Mouse (Mus musculus) Patski (cell line): ENCODE measurements around the gene Gm21958. TPM values are rescaled to one million over a fixed set of nuclear protein-coding genes. Genes with fewer than 3 reads are reported as not detected.

Source experiments
- ATAC-seq: fragments of 100-300 bp; one replicate; pipeline ENCODE4 v1.8.0; 2021
- CTCF ChIA-PET: fragments of 350-600 bp; sonication (Branson Sonifier 250); formaldehyde crosslinking; loops from one replicate; lab custom pipeline; 2022; ENCODE audit warnings: inconsistent platforms; lab: Charles Lee
- POLR2A ChIA-PET: fragments of 350-600 bp; sonication (Branson Sonifier 250); formaldehyde crosslinking; loops from one replicate; lab custom pipeline; 2022; ENCODE audit warnings: antibody characterized with exemption, inconsistent platforms; lab: Charles Lee
- DNase-seq: peaks from one replicate; pipeline ENCODE4 v3.0.0-alpha.2; 2011; ENCODE audit warnings: low read depth, low spot score
- H3K27me3 ChIP-seq: fragments of 371-371 bp; one replicate; pipeline ENCODE4 v1.5.1; 2021
- CTCF ChIP-seq: fragments of 100-300 bp; IDR thresholded peaks from one replicate; pipeline ENCODE4 v1.5.1; 2021
- in situ Hi-C: fragments of 300-500 bp; cut with MboI; formaldehyde crosslinking; loops from 3 replicates; pipeline ENCODE4 v1.11.1; 2018; ENCODE audit warnings: low pct_unique_long_range_greater_than_20kb, mixed read lengths
- polyA plus RNA-seq: library from polyadenylated mRNA; unstranded; gene quantifications from one replicate; pipeline ENCODE4 v1.2.3, GENCODE M21; 2021

The Gm21958 gene
- polyA plus RNA-seq, 1 experiment from 2014 or later = 0.56 TPM

DNA sequence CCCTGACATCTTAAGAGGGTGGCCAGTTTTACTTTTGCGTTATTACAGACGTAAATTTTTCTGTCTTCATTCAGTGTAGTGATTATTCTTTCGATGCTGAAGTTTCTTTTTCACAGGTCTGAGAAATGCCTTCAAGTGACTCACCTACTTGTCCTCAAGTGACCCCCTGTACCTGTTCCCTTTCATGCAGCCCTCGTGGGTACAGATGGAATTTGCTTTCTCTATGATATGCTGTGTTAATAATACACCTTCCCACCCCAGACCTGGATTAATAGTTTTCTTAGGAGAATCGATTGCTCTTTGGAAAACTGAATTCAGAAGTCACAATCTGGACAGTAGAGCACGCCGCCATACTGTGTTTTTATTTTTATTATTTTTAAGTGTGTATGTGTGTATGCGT, 23.2 kb upstream of the Gm21958 start:
- DNase-seq (no peak), ATAC-seq (no peak)
- ChIA-PET CTCF (no interaction called here), POLR2A (no interaction called here)
- TF ChIP-seq CTCF = no peak
- in situ Hi-C loops = loop anchor here (5.0 kb wide), 1 partner anchor 65 kb away; no protein-coding TSS in a partner anchor
- no peaks in the 10 kb centered on the region for H3K27me3 ChIP-seq

DNA sequence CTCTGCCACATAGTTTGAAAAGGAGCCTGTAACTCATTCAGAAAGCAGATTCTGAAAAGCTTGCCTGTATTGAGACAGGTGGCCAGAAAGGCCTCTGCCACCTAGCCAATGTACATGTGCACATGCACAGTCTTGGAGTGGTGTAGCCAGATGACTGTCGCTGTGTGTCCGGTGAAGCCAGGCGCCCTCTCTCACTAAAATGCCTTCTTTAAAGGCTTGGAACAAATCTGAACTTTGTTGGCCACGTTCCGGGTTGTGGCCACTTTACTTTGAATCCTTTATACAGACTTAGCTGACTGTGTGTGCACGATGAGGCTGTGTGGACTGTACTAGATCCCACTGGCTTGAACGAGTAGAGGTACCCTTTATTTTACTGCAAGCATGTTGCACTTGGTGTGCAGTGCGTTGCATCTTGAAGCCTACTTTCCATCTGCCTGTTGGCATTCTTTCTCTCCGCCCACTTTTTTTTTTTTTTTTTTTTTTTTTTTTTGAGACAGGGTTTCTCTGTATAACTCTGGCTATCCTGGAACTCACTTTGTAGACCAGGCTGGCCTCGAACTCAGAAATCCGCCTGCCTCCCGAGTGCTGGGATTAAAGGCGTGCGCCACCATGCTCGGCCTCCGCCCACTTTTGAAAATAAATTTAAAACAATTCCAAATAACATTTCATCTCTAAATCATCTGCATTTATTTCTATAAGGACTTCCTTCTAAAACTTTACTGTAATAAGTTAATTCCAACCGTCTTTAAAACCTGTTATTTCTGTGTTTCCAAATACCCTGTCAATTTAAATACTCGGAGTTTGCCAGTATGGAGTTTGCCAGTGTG, 22.2 kb upstream of the Gm21958 start:
- ChIA-PET CTCF (interaction anchor here (0.9 to 2.2 kb wide), 10 partner anchors 10 to 71 kb away, joined by 3 to 13 read pairs (median 6); partner anchors contain the start of gene Rfxap), POLR2A (interaction anchor here (0.6 to 1.8 kb wide), 3 partner anchors 10 to 43 kb away, joined by 3 to 4 read pairs (median 3); partner anchors contain the start of gene Supt20)
- in situ Hi-C loops = loop anchor here (5.0 kb wide), 1 partner anchor 66 kb away; no protein-coding TSS in a partner anchor
- no peak for ATAC-seq
- DNase-seq = no peak
- no peaks in the 10 kb centered on the region for H3K27me3 ChIP-seq
- no peak for TF ChIP-seq CTCF

DNA sequence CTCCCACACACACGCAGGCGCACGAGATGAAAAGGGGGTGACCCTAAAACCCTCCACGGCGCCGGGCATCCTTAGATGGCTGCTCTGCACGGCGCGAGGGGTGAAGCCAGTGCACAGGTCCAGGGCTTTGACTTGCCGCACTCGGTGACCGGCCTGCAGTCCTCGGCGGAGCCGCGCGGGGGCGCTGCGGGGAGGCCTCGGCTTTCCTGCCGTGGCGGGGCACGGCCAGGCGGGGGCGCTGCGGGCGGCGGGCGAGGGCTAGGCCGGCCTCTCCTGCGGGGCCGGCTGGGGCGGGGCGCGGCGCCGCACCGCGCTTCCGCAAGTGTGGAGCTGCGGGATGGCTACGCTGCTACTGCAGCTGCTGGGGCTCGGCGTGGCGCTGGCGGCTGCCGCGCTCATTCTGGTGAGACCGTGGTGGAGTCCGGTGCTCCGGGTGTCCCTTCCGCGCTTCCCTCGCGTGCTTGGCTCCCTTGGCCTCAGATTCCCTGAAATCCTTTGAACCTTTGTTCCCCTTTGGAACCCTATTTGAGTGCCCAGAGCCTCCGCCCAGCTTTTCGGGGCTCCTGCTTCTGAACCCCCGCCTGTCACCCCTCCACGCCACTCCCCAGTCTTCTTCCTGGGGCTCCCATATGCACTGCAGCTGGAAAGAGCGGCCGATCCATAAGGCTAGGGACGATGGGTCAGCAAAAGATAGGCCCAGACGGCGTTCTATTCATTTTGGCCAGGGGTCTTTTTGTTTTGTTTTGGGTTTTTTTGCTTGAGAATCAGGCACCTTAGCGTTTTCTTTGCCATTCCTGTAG, 21.3 kb upstream of the Gm21958 start, which contains the start of the genes Exosc8 and Alg5:
TSS of gene Exosc8 (minus strand) at position 147 of the 800 bp plus-strand sequence.
TSS of gene Alg5 (plus strand) at position 293 of the 800 bp plus-strand sequence.
- POLR2A ChIA-PET = interaction anchor here (0.6 to 1.8 kb wide), 4 partner anchors 8 to 43 kb away, joined by 3 to 4 read pairs (median 3); partner anchors contain the start of gene Supt20
- CTCF ChIA-PET = interaction anchor here (0.6 to 2.2 kb wide), 19 partner anchors 10 to 619 kb away, joined by 3 to 13 read pairs (median 4); partner anchors contain the start of gene Rfxap
- no peaks in the 10 kb centered on the region for H3K27me3 ChIP-seq
- ATAC-seq (peak; percentile 89), DNase-seq (no peak)
- in situ Hi-C loops = loop anchor here (5.0 kb wide), 1 partner anchor 67 kb away; no protein-coding TSS in a partner anchor
- no peak for TF ChIP-seq CTCF

DNA sequence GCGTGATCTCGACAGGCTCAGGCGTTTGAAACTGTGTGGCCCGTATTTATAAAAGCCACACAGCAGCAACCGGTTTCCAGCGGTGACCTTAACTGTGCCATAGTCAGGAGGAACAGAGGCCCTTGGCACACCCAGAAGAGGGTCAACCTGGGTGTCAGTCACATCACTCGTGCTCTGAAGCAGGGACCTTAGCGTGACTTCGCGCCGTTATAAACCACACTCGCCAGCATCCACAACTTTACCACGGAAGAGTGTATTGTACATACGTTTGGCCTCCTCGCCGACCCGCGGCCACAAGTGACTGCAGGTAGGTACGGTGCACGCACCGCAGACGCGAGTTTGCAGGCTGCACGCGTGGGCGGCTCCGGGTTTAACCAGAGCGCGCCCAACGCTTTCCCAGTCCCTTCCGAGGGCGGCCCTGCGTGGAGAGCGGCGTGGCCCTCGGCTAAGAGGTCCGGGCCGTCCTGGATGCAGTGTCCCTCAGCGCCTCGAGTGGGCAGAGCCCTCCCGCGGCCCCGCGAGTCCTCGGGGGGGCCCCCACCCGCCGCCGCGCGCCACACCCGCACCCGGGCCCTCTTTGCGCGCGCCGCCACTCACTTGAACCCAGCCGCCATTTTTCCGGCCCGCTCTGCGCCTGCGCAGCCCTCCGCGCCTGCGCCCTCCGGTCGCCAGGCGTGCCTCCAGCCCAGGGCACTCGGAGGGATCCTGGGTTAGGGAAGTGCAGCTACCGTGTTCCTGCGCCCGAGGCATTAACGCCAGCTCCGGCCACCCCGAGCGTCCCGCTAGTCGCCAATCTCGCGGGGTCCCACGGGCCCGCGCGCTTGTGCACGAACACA, 20.5 kb upstream of the Gm21958 start:
- ChIA-PET CTCF (interaction anchor here (0.6 to 2.2 kb wide), 10 partner anchors 9 to 72 kb away, joined by 3 to 13 read pairs (median 4); partner anchors contain the start of gene Rfxap), POLR2A (interaction anchor here (1.0 to 1.8 kb wide), 2 partner anchors 8 to 11 kb away, joined by 3 to 4 read pairs; no protein-coding TSS in a partner anchor)
- peak; percentile 78 for ATAC-seq

DNA sequence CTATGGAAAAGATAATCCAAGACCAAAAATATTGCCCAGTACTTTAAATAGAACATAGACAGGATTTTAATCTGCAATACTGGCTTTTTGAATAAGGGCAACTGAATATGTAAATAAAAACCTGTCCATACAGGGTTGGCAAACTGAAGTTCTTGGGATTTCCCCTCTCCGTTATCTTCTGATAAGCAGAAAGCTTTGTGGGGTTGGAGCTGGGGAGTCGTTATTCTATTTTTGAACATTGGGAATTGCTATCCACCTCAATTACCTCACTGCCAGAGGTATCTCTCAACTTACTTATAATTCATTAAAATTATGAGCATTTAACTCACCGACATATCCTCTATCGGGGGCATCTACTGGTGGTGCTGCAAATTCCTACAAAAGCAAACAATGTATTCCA, 18.2 kb upstream of the Gm21958 start:
- H3K27me3 ChIP-seq = no peaks in the 10 kb centered on the region
- no peak for DNase-seq
- in situ Hi-C loops = no loop called here
- ChIA-PET CTCF (interaction anchor here (1.5 to 1.6 kb wide), 4 partner anchors 10 to 71 kb away, joined by 3 to 8 read pairs (median 5); no protein-coding TSS in a partner anchor), POLR2A (interaction anchor here (1.5 kb wide), 1 partner anchor 12 kb away, joined by 3 read pairs; no protein-coding TSS in a partner anchor)
- no peak for ATAC-seq
- no peak for TF ChIP-seq CTCF

More for the DNA sequence above, 20.5 kb upstream of the Gm21958 start:
- TF ChIP-seq CTCF = no peak
- no peaks in the 10 kb centered on the region for H3K27me3 ChIP-seq
- DNase-seq = peak; percentile 67
- in situ Hi-C loops = loop anchor here (5.0 kb wide), 1 partner anchor 68 kb away; no protein-coding TSS in a partner anchor

DNA sequence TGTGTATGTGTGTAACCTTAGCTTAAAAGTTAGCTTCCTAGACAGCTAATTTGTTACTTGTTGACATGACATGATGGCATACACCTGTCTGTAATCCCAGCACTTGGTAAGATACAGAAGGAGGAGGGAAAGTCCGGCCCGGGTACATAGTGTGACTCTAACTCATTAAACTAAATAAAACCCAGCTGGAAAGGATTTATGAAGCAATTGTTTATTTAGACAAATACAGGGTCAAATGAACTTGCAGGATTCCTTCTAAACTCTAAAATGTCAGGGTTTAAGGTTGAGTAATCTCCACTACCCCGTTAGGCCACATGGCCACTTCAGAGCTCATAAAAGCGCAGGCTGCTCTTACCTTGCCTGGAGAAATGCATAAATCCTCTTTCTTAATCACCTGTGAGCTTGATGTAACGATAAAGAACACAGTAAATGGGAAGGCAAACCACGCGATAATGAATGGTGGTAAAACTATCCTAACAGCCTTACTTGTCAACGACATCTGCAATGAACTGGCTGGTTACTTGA, 17.5 kb upstream of the Gm21958 start:
- ChIA-PET CTCF (interaction anchor here (1.1 to 3.5 kb wide), 6 partner anchors 9 to 373 kb away, joined by 3 to 17 read pairs (median 5); no protein-coding TSS in a partner anchor), POLR2A (interaction anchor here (1.3 to 1.5 kb wide), 2 partner anchors 11 to 39 kb away, joined by 3 to 4 read pairs; partner anchors contain the start of gene Supt20)
- in situ Hi-C loops = no loop called here
- no peaks in the 10 kb centered on the region for H3K27me3 ChIP-seq
- ATAC-seq (no peak), DNase-seq (no peak)
- no peak for TF ChIP-seq CTCF

DNA sequence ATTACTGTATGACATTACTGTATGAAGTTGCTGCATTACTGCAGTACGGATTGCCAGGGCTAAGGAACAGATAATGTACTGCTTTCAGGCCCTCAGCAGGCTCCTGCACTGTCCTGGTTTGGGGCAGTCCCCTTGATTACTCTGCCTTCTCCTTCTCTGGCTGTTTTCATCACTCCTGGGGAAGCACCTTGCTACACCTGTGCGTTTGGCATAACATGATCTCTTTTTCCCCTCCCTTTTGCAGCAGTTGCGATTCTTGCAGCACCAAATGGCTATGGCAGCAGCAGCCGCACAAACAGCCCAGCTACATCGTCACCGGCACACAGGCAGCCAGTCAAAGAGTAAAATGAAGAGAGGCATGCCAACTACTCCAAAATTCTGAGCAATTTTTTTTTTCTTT, 13.9 kb upstream of the Gm21958 start:
- ATAC-seq = no peak
- no peaks in the 10 kb centered on the region for H3K27me3 ChIP-seq
- CTCF ChIA-PET = no interaction called here
- no peak for TF ChIP-seq CTCF
- in situ Hi-C loops = no loop called here
- POLR2A ChIA-PET = no interaction called here
- DNase-seq = no peak

DNA sequence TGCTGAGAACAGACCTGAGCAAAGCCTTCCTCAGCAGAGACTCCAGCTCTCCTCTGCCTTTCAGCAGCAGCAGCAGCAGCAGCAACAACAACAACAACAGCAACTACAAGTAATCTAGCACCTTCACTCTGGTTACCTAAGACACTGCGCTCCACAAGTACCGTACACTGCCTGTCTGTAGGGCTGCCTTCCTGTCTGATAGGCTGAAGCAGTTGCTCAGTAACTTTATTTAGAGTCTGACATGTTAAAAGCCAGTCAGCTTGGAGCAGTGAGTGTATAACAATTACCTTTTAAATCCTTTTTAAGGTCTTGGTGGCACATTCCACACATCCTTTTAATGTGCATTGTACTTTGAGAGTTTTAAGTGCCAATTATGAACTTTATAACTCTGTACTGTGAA, 13.4 kb upstream of the Gm21958 start:
- in situ Hi-C loops = no loop called here
- no peak for DNase-seq
- TF ChIP-seq CTCF = no peak
- CTCF ChIA-PET = no interaction called here
- H3K27me3 ChIP-seq = no peaks in the 10 kb centered on the region
- ATAC-seq = no peak
- POLR2A ChIA-PET = interaction anchor here (1.2 kb wide), 1 partner anchor 8 kb away, joined by 3 read pairs; the partner anchor contains the start of genes Alg5 and Exosc8

DNA sequence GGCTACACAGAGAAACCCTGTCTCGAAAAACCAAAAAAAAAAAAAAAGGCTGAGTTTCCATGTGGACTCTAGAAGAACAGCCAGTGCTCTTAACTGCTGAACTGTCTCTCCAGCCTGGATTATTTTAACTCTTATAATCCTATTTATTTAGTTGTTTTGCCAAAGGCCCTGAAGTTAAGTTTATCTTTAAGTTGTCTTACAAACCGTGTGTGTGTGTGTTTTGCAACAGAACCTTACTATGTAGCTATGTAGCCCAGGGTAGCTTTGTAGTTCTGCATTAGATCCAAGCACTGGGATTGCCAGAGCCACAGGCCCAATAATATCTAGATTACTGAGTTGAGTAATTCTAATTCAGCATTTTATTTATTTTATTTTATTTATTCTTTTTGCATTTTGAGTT, 11.2 kb upstream of the Gm21958 start:
- DNase-seq (no peak), ATAC-seq (no peak)
- in situ Hi-C loops = no loop called here
- ChIA-PET POLR2A (no interaction called here), CTCF (interaction anchor here (1.2 to 1.3 kb wide), 3 partner anchors 9 to 12 kb away, joined by 3 to 4 read pairs (median 4); partner anchors contain the start of gene Alg5)
- TF ChIP-seq CTCF = no peak
- H3K27me3 ChIP-seq = no peaks in the 10 kb centered on the region
